Mouse (Mus musculus) c-Kit-positive CD71-negative TER-119-negative erythroid progenitor cells, embryonic 14.5 days (primary cell): ENCODE results near the gene Impdh2.
"Not testable (repeated sequence)": the region's sequence is repeated elsewhere in the genome, so short reads cannot be mapped to it uniquely, and the experiment has no call there.

Source experiments
- DNase-seq: peaks from one replicate; pipeline ENCODE4 v3.0.0-alpha.2; 2013; ENCODE audit warnings: low read depth

Impdh2 gene

GRCm38 (mm10) chr9:108601986-108602385 lies 41.9 kb downstream of the Impdh2 start:
- DNase-seq = no peak

GRCm38 (mm10) chr9:108607929-108608328 lies 47.8 kb downstream of the Impdh2 start:
- DNase-seq = not testable (repeated sequence)

GRCm38 (mm10) chr9:108608889-108609288 lies 48.8 kb downstream of the Impdh2 start:
- DNase-seq = no peak

- no peak for DNase-seq
These were observed 51.4 kb downstream of the Impdh2 start for GRCm38 (mm10) chr9:108611488-108611887.
